Mouse (Mus musculus): ENCODE data around the gene Rangap1. TPM values are rescaled to one million over a fixed set of nuclear protein-coding genes. Genes with fewer than 3 reads are reported as not detected.
A peak's percentile ranks its signal among the peaks of the same experiment; 100 is the strongest.

The Rangap1 gene
- total and polyA plus RNA-seq, 2 experiments from 2014 or later, result 133 to 163 TPM

GRCm38 (mm10) chr15:81723653-81724052 lies 21.7 kb downstream of the Rangap1 start:
- Histone ChIP-seq H3K4me3 (ENCODE audit: low read depth, low read length) (no peak overlapping the region), H3K36me3 (ENCODE audit: insufficient read depth) (peaks cover 56% of the 10 kb centered on the region), H3K27ac (ENCODE audit: low read depth, low read length) (no peak overlapping the region), H3K9me3 (ENCODE audit: low read length) (no peaks in the 10 kb centered on the region), H3K9ac (no peak overlapping the region), H3K4me2 (ENCODE audit: low read depth) (no peak overlapping the region), H3K27me3 (ENCODE audit: insufficient read depth, low read length) (no peaks in the 10 kb centered on the region), H3K4me1 (ENCODE audit: insufficient read depth) (peaks cover 7% of the 10 kb centered on the region)
- WGBS, result 95% methylated on average over 11 of the region's 11 CpGs
- TF ChIP-seq CTCF (IDR thresholded peaks at IDR 0.05; ENCODE audit: low read depth), result no peak
- DNase-seq, result no peak
- ATAC-seq, result no peak

- WGBS, result 93% methylated on average over 5 of the region's 5 CpGs
- no peak for DNase-seq
- Histone ChIP-seq H3K27ac (ENCODE audit: low read depth, low read length) (no peak overlapping the region), H3K9me3 (ENCODE audit: low read length) (no peaks in the 10 kb centered on the region), H3K4me1 (ENCODE audit: insufficient read depth) (no peaks in the 10 kb centered on the region), H3K9ac (no peak overlapping the region), H3K27me3 (ENCODE audit: insufficient read depth, low read length) (no peaks in the 10 kb centered on the region), H3K4me2 (ENCODE audit: low read depth) (no peak overlapping the region), H3K36me3 (ENCODE audit: insufficient read depth) (peaks cover 63% of the 10 kb centered on the region), H3K4me3 (ENCODE audit: low read depth, low read length) (no peak overlapping the region)
- no peak for ATAC-seq
- TF ChIP-seq CTCF (IDR thresholded peaks at IDR 0.05; ENCODE audit: low read depth), result no peak
These were observed 23.0 kb downstream of the Rangap1 start for GRCm38 (mm10) chr15:81722361-81722760.

- TF ChIP-seq CTCF (IDR thresholded peaks at IDR 0.05; ENCODE audit: low read depth), result no peak; the same call in 1 of the 2 replicates
- Histone ChIP-seq H3K27me3 (ENCODE audit: insufficient read depth, low read length) (no peaks in the 10 kb centered on the region), H3K27ac (ENCODE audit: low read depth, low read length) (peak overlapping the region; percentile 82), H3K4me2 (ENCODE audit: low read depth) (no peak overlapping the region), H3K4me1 (ENCODE audit: insufficient read depth) (no peaks in the 10 kb centered on the region), H3K9me3 (ENCODE audit: low read length) (no peaks in the 10 kb centered on the region), H3K4me3 (ENCODE audit: low read depth, low read length) (no peak overlapping the region), H3K36me3 (ENCODE audit: insufficient read depth) (peaks cover 83% of the 10 kb centered on the region), H3K9ac (no peak overlapping the region)
- ATAC-seq, result no peak
- no peak for DNase-seq
- 90% methylated on average over 6 of the region's 6 CpGs for WGBS
These were observed 26.2 kb downstream of the Rangap1 start for GRCm38 (mm10) chr15:81719139-81719531.

GRCm38 (mm10) chr15:81718336-81719138 lies 26.8 kb downstream of the Rangap1 start:
- Histone ChIP-seq H3K27ac (ENCODE audit: low read depth, low read length) (peak overlapping the region; percentile 82), H3K4me3 (ENCODE audit: low read depth, low read length) (no peak overlapping the region), H3K27me3 (ENCODE audit: insufficient read depth, low read length) (no peaks in the 10 kb centered on the region), H3K36me3 (ENCODE audit: insufficient read depth) (peaks cover 80% of the 10 kb centered on the region), H3K9ac (no peak overlapping the region), H3K4me2 (ENCODE audit: low read depth) (no peak overlapping the region), H3K9me3 (ENCODE audit: low read length) (no peaks in the 10 kb centered on the region), H3K4me1 (ENCODE audit: insufficient read depth) (no peaks in the 10 kb centered on the region)
- no peak for TF ChIP-seq CTCF (IDR thresholded peaks at IDR 0.05; ENCODE audit: low read depth)
- 70% methylated on average over 9 of the region's 9 CpGs for WGBS
- ATAC-seq (peak; percentile 92), DNase-seq (peak; percentile 69)

GRCm38 (mm10) chr15:81713742-81714141 lies 31.6 kb downstream of the Rangap1 start:
- ATAC-seq (no peak), DNase-seq (no peak)
- WGBS, result 81% methylated on average over 6 of the region's 6 CpGs
- Histone ChIP-seq H3K9me3 (ENCODE audit: low read length) (no peaks in the 10 kb centered on the region), H3K4me1 (ENCODE audit: insufficient read depth) (no peaks in the 10 kb centered on the region), H3K4me2 (ENCODE audit: low read depth) (no peak overlapping the region), H3K36me3 (ENCODE audit: insufficient read depth) (peaks cover 78% of the 10 kb centered on the region), H3K27me3 (ENCODE audit: insufficient read depth, low read length) (no peaks in the 10 kb centered on the region), H3K27ac (ENCODE audit: low read depth, low read length) (no peak overlapping the region), H3K9ac (no peak overlapping the region), H3K4me3 (ENCODE audit: low read depth, low read length) (no peak overlapping the region)
- no peak for TF ChIP-seq CTCF (IDR thresholded peaks at IDR 0.05; ENCODE audit: low read depth)

- ATAC-seq (no peak), DNase-seq (no peak)
- H3K4me2 ChIP-seq (ENCODE audit: low read depth), result no peak overlapping the region
- H3K4me3 ChIP-seq (ENCODE audit: low read depth, low read length), result no peak overlapping the region
- no peaks in the 10 kb centered on the region for H3K9me3 ChIP-seq (ENCODE audit: low read length)
- H3K9ac ChIP-seq, result no peak overlapping the region
- H3K27me3 ChIP-seq (ENCODE audit: insufficient read depth, low read length), result no peaks in the 10 kb centered on the region
- H3K36me3 ChIP-seq (ENCODE audit: insufficient read depth), result peaks cover 68% of the 10 kb centered on the region
- 71% methylated on average over 4 of the region's 4 CpGs for WGBS
- no peak overlapping the region for H3K27ac ChIP-seq (ENCODE audit: low read depth, low read length)
- H3K4me1 ChIP-seq (ENCODE audit: insufficient read depth), result no peaks in the 10 kb centered on the region
- no peak for TF ChIP-seq CTCF (IDR thresholded peaks at IDR 0.05; ENCODE audit: low read depth)
These were observed 34.5 kb downstream of the Rangap1 start for GRCm38 (mm10) chr15:81710801-81711200.

GRCm38 (mm10) chr15:81709686-81710085 lies 35.6 kb downstream of the Rangap1 start:
- no peak for TF ChIP-seq CTCF (IDR thresholded peaks at IDR 0.05; ENCODE audit: low read depth)
- peaks cover 70% of the 10 kb centered on the region for H3K36me3 ChIP-seq (ENCODE audit: insufficient read depth)
- ATAC-seq (no peak), DNase-seq (no peak)
- no peak overlapping the region for H3K27ac ChIP-seq (ENCODE audit: low read depth, low read length)
- no peaks in the 10 kb centered on the region for H3K27me3 ChIP-seq (ENCODE audit: insufficient read depth, low read length)
- H3K4me3 ChIP-seq (ENCODE audit: low read depth, low read length), result no peak overlapping the region
- no peak overlapping the region for H3K4me2 ChIP-seq (ENCODE audit: low read depth)
- H3K4me1 ChIP-seq (ENCODE audit: insufficient read depth), result no peaks in the 10 kb centered on the region
- no peak overlapping the region for H3K9ac ChIP-seq
- 89% methylated on average over 1 of the region's 1 CpGs for WGBS
- no peaks in the 10 kb centered on the region for H3K9me3 ChIP-seq (ENCODE audit: low read length)
